Mouse (Mus musculus): ENCODE data around the gene Mamdc4.

- no peak for TF ChIP-seq CTCF (IDR thresholded peaks at IDR 0.05)
- no peak for TF ChIP-seq EP300 (IDR thresholded peaks at IDR 0.05; ENCODE audit: insufficient read depth, low read depth, low read length)
Observed at GRCm38 (mm10) chr2:25585601-25586000, 11.0 kb upstream of the Mamdc4 start.
